Mouse (Mus musculus): Measurements from ENCODE around the gene Dock2. TPM values are rescaled to one million over a fixed set of nuclear protein-coding genes. Genes with fewer than 3 reads are reported as not detected.

Gene Dock2
- polyA plus RNA-seq, 1 experiment from 2014 or later: 0.72 TPM

- Histone ChIP-seq H3K27ac (ENCODE audit: low read length) (no peak overlapping the region), H3K4me1 (ENCODE audit: control insufficient read depth, insufficient read depth, low read length) (peaks cover 15% of the 10 kb centered on the region; the same call in 1 of the 2 replicates), H3K9ac (ENCODE audit: low read depth, low read length) (no peak overlapping the region), H3K4me3 (ENCODE audit: low read depth, low read length) (no peak overlapping the region), H3K9me3 (replicated peaks; ENCODE audit: control insufficient read depth, low read length, poor library complexity, severe bottlenecking) (no peaks in the 10 kb centered on the region), H3K36me3 (ENCODE audit: control insufficient read depth, insufficient read depth, low read length) (no peaks in the 10 kb centered on the region), H3K27me3 (ENCODE audit: control insufficient read depth, insufficient read depth, low read depth, low read length) (no peaks in the 10 kb centered on the region), H3K4me2 (ENCODE audit: low read length) (no peak overlapping the region)
- WGBS: 79% methylated on average over 10 of the region's 10 CpGs
- no peak for ATAC-seq
These were observed 434.1 kb downstream of the Dock2 start for GRCm38 (mm10) chr11:34349453-34350056.

- H3K4me1 ChIP-seq (ENCODE audit: control insufficient read depth, insufficient read depth, low read length): peaks cover 24% of the 10 kb centered on the region
- WGBS: 42% methylated on average over 4 of the region's 4 CpGs
- no peak overlapping the region for H3K4me3 ChIP-seq (ENCODE audit: low read depth, low read length)
- no peak overlapping the region for H3K4me2 ChIP-seq (ENCODE audit: low read length)
- peak; percentile 79; the same call in 1 of the 2 replicates for ATAC-seq
- H3K9me3 ChIP-seq (replicated peaks; ENCODE audit: control insufficient read depth, low read length, poor library complexity, severe bottlenecking): no peaks in the 10 kb centered on the region
- no peak overlapping the region for H3K27ac ChIP-seq (ENCODE audit: low read length)
- no peak overlapping the region for H3K9ac ChIP-seq (ENCODE audit: low read depth, low read length)
- no peaks in the 10 kb centered on the region for H3K36me3 ChIP-seq (ENCODE audit: control insufficient read depth, insufficient read depth, low read length)
- no peaks in the 10 kb centered on the region for H3K27me3 ChIP-seq (ENCODE audit: control insufficient read depth, insufficient read depth, low read depth, low read length)
These were observed 435.3 kb downstream of the Dock2 start for GRCm38 (mm10) chr11:34348287-34348918.

- no peaks in the 10 kb centered on the region for H3K27me3 ChIP-seq (ENCODE audit: control insufficient read depth, insufficient read depth, low read depth, low read length)
- H3K4me3 ChIP-seq (ENCODE audit: low read depth, low read length): no peak overlapping the region
- peak; percentile 52 for ATAC-seq
- peak overlapping the region; percentile 19; the same call in 1 of the 2 replicates for H3K27ac ChIP-seq (ENCODE audit: low read length)
- H3K36me3 ChIP-seq (ENCODE audit: control insufficient read depth, insufficient read depth, low read length): no peaks in the 10 kb centered on the region
- H3K9ac ChIP-seq (ENCODE audit: low read depth, low read length): no peak overlapping the region
- peaks cover 27% of the 10 kb centered on the region for H3K4me1 ChIP-seq (ENCODE audit: control insufficient read depth, insufficient read depth, low read length)
- no peak overlapping the region for H3K4me2 ChIP-seq (ENCODE audit: low read length)
- H3K9me3 ChIP-seq (replicated peaks; ENCODE audit: control insufficient read depth, low read length, poor library complexity, severe bottlenecking): no peaks in the 10 kb centered on the region
- WGBS: 30% methylated on average over 5 of the region's 5 CpGs
These were observed 439.4 kb downstream of the Dock2 start for GRCm38 (mm10) chr11:34344310-34344709.

- WGBS: 69% methylated on average over 4 of the region's 4 CpGs
- H3K4me1 ChIP-seq (ENCODE audit: control insufficient read depth, insufficient read depth, low read length): peaks cover 22% of the 10 kb centered on the region
- no peak overlapping the region for H3K4me2 ChIP-seq (ENCODE audit: low read length)
- H3K36me3 ChIP-seq (ENCODE audit: control insufficient read depth, insufficient read depth, low read length): no peaks in the 10 kb centered on the region
- peak overlapping the region; percentile 19; the same call in 1 of the 2 replicates for H3K27ac ChIP-seq (ENCODE audit: low read length)
- H3K9me3 ChIP-seq (replicated peaks; ENCODE audit: control insufficient read depth, low read length, poor library complexity, severe bottlenecking): no peaks in the 10 kb centered on the region
- no peak overlapping the region for H3K9ac ChIP-seq (ENCODE audit: low read depth, low read length)
- no peak overlapping the region for H3K4me3 ChIP-seq (ENCODE audit: low read depth, low read length)
- ATAC-seq: no peak
- no peaks in the 10 kb centered on the region for H3K27me3 ChIP-seq (ENCODE audit: control insufficient read depth, insufficient read depth, low read depth, low read length)
These were observed 439.9 kb downstream of the Dock2 start for GRCm38 (mm10) chr11:34343742-34344307.

- ATAC-seq: no peak
- H3K9me3 ChIP-seq (replicated peaks; ENCODE audit: control insufficient read depth, low read length, poor library complexity, severe bottlenecking): no peaks in the 10 kb centered on the region
- WGBS: 87% methylated on average over 5 of the region's 5 CpGs
These were observed 444.0 kb downstream of the Dock2 start for GRCm38 (mm10) chr11:34339693-34340092.

GRCm38 (mm10) chr11:34337907-34338306, 445.8 kb downstream of the Dock2 start:
- H3K4me2 ChIP-seq (ENCODE audit: low read length): no peak overlapping the region
- H3K9me3 ChIP-seq (replicated peaks; ENCODE audit: control insufficient read depth, low read length, poor library complexity, severe bottlenecking): no peaks in the 10 kb centered on the region
- WGBS: 73% methylated on average over 1 of the region's 1 CpGs
- no peak overlapping the region for H3K9ac ChIP-seq (ENCODE audit: low read depth, low read length)
- peaks cover 9% of the 10 kb centered on the region for H3K4me1 ChIP-seq (ENCODE audit: control insufficient read depth, insufficient read depth, low read length)
- H3K27me3 ChIP-seq (ENCODE audit: control insufficient read depth, insufficient read depth, low read depth, low read length): no peaks in the 10 kb centered on the region
- H3K27ac ChIP-seq (ENCODE audit: low read length): no peak overlapping the region
- no peak overlapping the region for H3K4me3 ChIP-seq (ENCODE audit: low read depth, low read length)
- H3K36me3 ChIP-seq (ENCODE audit: control insufficient read depth, insufficient read depth, low read length): no peaks in the 10 kb centered on the region
- no peak for ATAC-seq

More at GRCm38 (mm10) chr11:34339693-34340092, 444.0 kb downstream of the Dock2 start:
- no peak overlapping the region for H3K4me2 ChIP-seq (ENCODE audit: low read length)
- no peaks in the 10 kb centered on the region for H3K27me3 ChIP-seq (ENCODE audit: control insufficient read depth, insufficient read depth, low read depth, low read length)
- H3K4me1 ChIP-seq (ENCODE audit: control insufficient read depth, insufficient read depth, low read length): peaks cover 19% of the 10 kb centered on the region
- no peak overlapping the region for H3K9ac ChIP-seq (ENCODE audit: low read depth, low read length)
- H3K36me3 ChIP-seq (ENCODE audit: control insufficient read depth, insufficient read depth, low read length): no peaks in the 10 kb centered on the region
- H3K4me3 ChIP-seq (ENCODE audit: low read depth, low read length): no peak overlapping the region
- no peak overlapping the region for H3K27ac ChIP-seq (ENCODE audit: low read length)

GRCm38 (mm10) chr11:34332344-34333031, 451.2 kb downstream of the Dock2 start:
- Histone ChIP-seq H3K4me3 (ENCODE audit: low read depth, low read length) (no peak overlapping the region), H3K27ac (ENCODE audit: low read length) (no peak overlapping the region), H3K9ac (ENCODE audit: low read depth, low read length) (no peak overlapping the region), H3K36me3 (ENCODE audit: control insufficient read depth, insufficient read depth, low read length) (no peaks in the 10 kb centered on the region), H3K4me2 (ENCODE audit: low read length) (no peak overlapping the region), H3K9me3 (replicated peaks; ENCODE audit: control insufficient read depth, low read length, poor library complexity, severe bottlenecking) (no peaks in the 10 kb centered on the region), H3K4me1 (ENCODE audit: control insufficient read depth, insufficient read depth, low read length) (no peaks in the 10 kb centered on the region), H3K27me3 (ENCODE audit: control insufficient read depth, insufficient read depth, low read depth, low read length) (no peaks in the 10 kb centered on the region)
- no peak for ATAC-seq
- WGBS: 78% methylated on average over 7 of the region's 7 CpGs

- Histone ChIP-seq H3K4me2 (ENCODE audit: low read length) (0 out of 2 replicates have a peak overlapping the region, but pooled peaks have one; percentile 2), H3K9me3 (replicated peaks; ENCODE audit: control insufficient read depth, low read length, poor library complexity, severe bottlenecking) (no peaks in the 10 kb centered on the region), H3K27ac (ENCODE audit: low read length) (no peak overlapping the region), H3K36me3 (ENCODE audit: control insufficient read depth, insufficient read depth, low read length) (no peaks in the 10 kb centered on the region), H3K4me3 (ENCODE audit: low read depth, low read length) (no peak overlapping the region), H3K27me3 (ENCODE audit: control insufficient read depth, insufficient read depth, low read depth, low read length) (no peaks in the 10 kb centered on the region), H3K9ac (ENCODE audit: low read depth, low read length) (no peak overlapping the region), H3K4me1 (ENCODE audit: control insufficient read depth, insufficient read depth, low read length) (no peaks in the 10 kb centered on the region)
- peak; percentile 54; the same call in 1 of the 2 replicates for ATAC-seq
- WGBS: 81% methylated on average over 8 of the region's 8 CpGs
These were observed 460.0 kb downstream of the Dock2 start for GRCm38 (mm10) chr11:34323664-34324063.

Data from midbrain, embryonic 16.5 days (tissue).